Mouse (Mus musculus): ENCODE results near the gene S1pr2. TPM values are rescaled to one million over a fixed set of nuclear protein-coding genes. Genes with fewer than 3 reads are reported as not detected.
A peak's percentile ranks its signal among the peaks of the same experiment; 100 is the strongest.

Gene S1pr2
- total and polyA plus RNA-seq, 3 experiments: 6.4 to 27.4 TPM; not detected in 1

- TF ChIP-seq ZC3H11A (IDR thresholded peaks at IDR 0.05; ENCODE audit: low read depth, low read length): no peak
- TF ChIP-seq USF1 (IDR thresholded peaks at IDR 0.05; ENCODE audit: low read depth, low read length): peak; percentile 67; the same call in 1 of the 2 replicates
- peak; percentile 100 for TF ChIP-seq ZKSCAN1 (IDR thresholded peaks at IDR 0.05; ENCODE audit: low read depth, low read length)
- no peak for TF ChIP-seq HCFC1 (IDR thresholded peaks at IDR 0.05; ENCODE audit: low read depth, low read length)
- no peak; the same call in none of the 2 replicates for TF ChIP-seq SIN3A (IDR thresholded peaks at IDR 0.05; ENCODE audit: low read length)
- no peak for TF ChIP-seq USF2 (IDR thresholded peaks at IDR 0.05; ENCODE audit: borderline replicate concordance in 1 of 2, insufficient read depth in 1 of 2, low read depth in 1 of 2, low read length in 2 of 2)
- no peak for TF ChIP-seq RCOR1 (IDR thresholded peaks at IDR 0.05; ENCODE audit: low read depth, low read length)
- TF ChIP-seq JUND (IDR thresholded peaks at IDR 0.05; ENCODE audit: low read depth, low read length): 0 out of 2 replicates have a peak, but pooled peaks have one; percentile 46
- TF ChIP-seq MYC (IDR thresholded peaks at IDR 0.05; ENCODE audit: low read depth, low read length): 0 out of 2 replicates have a peak, but pooled peaks have one; percentile 2
- TF ChIP-seq MXI1 (IDR thresholded peaks at IDR 0.05; ENCODE audit: low read depth, low read length): peak; percentile 41; the same call in 1 of the 2 replicates
- TF ChIP-seq POLR2AphosphoS5 (IDR thresholded peaks at IDR 0.05; ENCODE audit: borderline replicate concordance, low read depth, low read length): no peak
- TF ChIP-seq TCF12 (IDR thresholded peaks at IDR 0.05; ENCODE audit: low read depth, low read length): no peak
- peak; percentile 54 for TF ChIP-seq CHD2 (IDR thresholded peaks at IDR 0.05; ENCODE audit: low read length)
- peak; percentile 86; the same call in 1 of the 2 replicates for TF ChIP-seq GABPA (IDR thresholded peaks at IDR 0.05; ENCODE audit: low read depth, low read length)
- no peak for TF ChIP-seq ELF1 (IDR thresholded peaks at IDR 0.05; ENCODE audit: low read depth, low read length)
- no peak for TF ChIP-seq POLR2AphosphoS2 (IDR thresholded peaks at IDR 0.05; ENCODE audit: low read length)
- TF ChIP-seq MEF2A (IDR thresholded peaks at IDR 0.05; ENCODE audit: extremely low read depth, insufficient replicate concordance, low read depth, low read length, poor library complexity, severe bottlenecking): 0 out of 2 replicates have a peak, but pooled peaks have one; percentile 3
- no peak for TF ChIP-seq KAT2A (conservative IDR thresholded peaks at IDR 0.05; ENCODE audit: low read depth, low read length)
- no peak; the same call in 1 of the 2 replicates for TF ChIP-seq TBP (IDR thresholded peaks at IDR 0.05; ENCODE audit: low read depth, low read length)
- no peak; the same call in 1 of the 2 replicates for TF ChIP-seq MYB (IDR thresholded peaks at IDR 0.05; ENCODE audit: low read depth, low read length)
- peak; percentile 15 for TF ChIP-seq MAX (IDR thresholded peaks at IDR 0.05; ENCODE audit: low read length)
- TF ChIP-seq MAZ (IDR thresholded peaks at IDR 0.05; ENCODE audit: low read depth, low read length): no peak; the same call in 1 of the 2 replicates
- TF ChIP-seq CTCF (IDR thresholded peaks at IDR 0.05 in 2 of 3, conservative IDR thresholded peaks at IDR 0.05 in 1 of 3; ENCODE audit: control insufficient read depth in 1 of 3, insufficient read depth in 1 of 3, low read depth in 2 of 3, low read length in 3 of 3, poor library complexity in 1 of 3, severe bottlenecking in 1 of 3): peak in 1 of 3 experiments; percentile 42; a peak in 1 of 6 replicates
- no peak for TF ChIP-seq E2F4 (IDR thresholded peaks at IDR 0.05; ENCODE audit: borderline replicate concordance, low read depth, low read length)
- TF ChIP-seq BHLHE40 (IDR thresholded peaks at IDR 0.05; ENCODE audit: borderline replicate concordance, low read depth, low read length): peak; percentile 45; the same call in 1 of the 2 replicates
- no peak; the same call in 1 of the 2 replicates for TF ChIP-seq ETS1 (IDR thresholded peaks at IDR 0.05; ENCODE audit: low read depth, low read length)
- no peak for TF ChIP-seq TAL1 (IDR thresholded peaks at IDR 0.05; ENCODE audit: low read length)
- TF ChIP-seq NRF1 (IDR thresholded peaks at IDR 0.05; ENCODE audit: insufficient read depth, low read depth, low read length, poor library complexity, severe bottlenecking): no peak
- no peak for TF ChIP-seq POLR2A (IDR thresholded peaks at IDR 0.05; ENCODE audit: control insufficient read depth in 1 of 2, insufficient read depth in 1 of 2, low read depth in 1 of 2, low read length in 2 of 2, poor library complexity in 1 of 2)
- peak in 1 of 2 experiments; percentile 36; a peak in 2 of 4 replicates for TF ChIP-seq EP300 (IDR thresholded peaks at IDR 0.05; ENCODE audit: low read depth in 1 of 2, low read length in 2 of 2)
- no peak for TF ChIP-seq NELFE (IDR thresholded peaks at IDR 0.05; ENCODE audit: low read depth, low read length)
- Histone ChIP-seq H3K4me1 (ENCODE audit: control insufficient read depth in 1 of 2, insufficient read depth in 2 of 2, low read length in 2 of 2) (peaks cover 8 to 36% of the 10 kb centered on the region in 2 experiments), H3K9me3 (replicated peaks; ENCODE audit: insufficient read depth, low read length) (no peaks in the 10 kb centered on the region), H3K9ac (ENCODE audit: control insufficient read depth, low read depth, low read length, poor library complexity, severe bottlenecking) (peak overlapping the region; percentile 74), H3K79me2 (ENCODE audit: control insufficient read depth, insufficient read depth, low read length, poor library complexity) (no peaks in the 10 kb centered on the region; the same call in 1 of the 2 replicates), H3K36me3 (ENCODE audit: control insufficient read depth in 1 of 2, insufficient read depth in 2 of 2, low read length in 2 of 2) (peaks cover 0 to 11% of the 10 kb centered on the region in 2 experiments; a peak in 2 of 4 replicates), H3K27me3 (ENCODE audit: control insufficient read depth in 1 of 2, insufficient read depth in 2 of 2, low read length in 2 of 2) (peaks cover 4 to 7% of the 10 kb centered on the region in 2 experiments; a peak in 3 of 4 replicates), H3K4me3 (ENCODE audit: control insufficient read depth in 1 of 2, insufficient read depth in 1 of 2, low read depth in 2 of 2, low read length in 2 of 2) (peak overlapping the region; percentile 64 to 73), H3K27ac (ENCODE audit: control insufficient read depth, low read depth, low read length) (no peak overlapping the region)
- no peak for DNase-seq (ENCODE audit: low read depth, low spot score)
These were observed 544 bp upstream of the S1pr2 start for GRCm38 (mm10) chr9:20976961-20977689.

Data from MEL (cell line).